Mouse (Mus musculus): Measurements from ENCODE around the gene Gbp5.

DNA sequence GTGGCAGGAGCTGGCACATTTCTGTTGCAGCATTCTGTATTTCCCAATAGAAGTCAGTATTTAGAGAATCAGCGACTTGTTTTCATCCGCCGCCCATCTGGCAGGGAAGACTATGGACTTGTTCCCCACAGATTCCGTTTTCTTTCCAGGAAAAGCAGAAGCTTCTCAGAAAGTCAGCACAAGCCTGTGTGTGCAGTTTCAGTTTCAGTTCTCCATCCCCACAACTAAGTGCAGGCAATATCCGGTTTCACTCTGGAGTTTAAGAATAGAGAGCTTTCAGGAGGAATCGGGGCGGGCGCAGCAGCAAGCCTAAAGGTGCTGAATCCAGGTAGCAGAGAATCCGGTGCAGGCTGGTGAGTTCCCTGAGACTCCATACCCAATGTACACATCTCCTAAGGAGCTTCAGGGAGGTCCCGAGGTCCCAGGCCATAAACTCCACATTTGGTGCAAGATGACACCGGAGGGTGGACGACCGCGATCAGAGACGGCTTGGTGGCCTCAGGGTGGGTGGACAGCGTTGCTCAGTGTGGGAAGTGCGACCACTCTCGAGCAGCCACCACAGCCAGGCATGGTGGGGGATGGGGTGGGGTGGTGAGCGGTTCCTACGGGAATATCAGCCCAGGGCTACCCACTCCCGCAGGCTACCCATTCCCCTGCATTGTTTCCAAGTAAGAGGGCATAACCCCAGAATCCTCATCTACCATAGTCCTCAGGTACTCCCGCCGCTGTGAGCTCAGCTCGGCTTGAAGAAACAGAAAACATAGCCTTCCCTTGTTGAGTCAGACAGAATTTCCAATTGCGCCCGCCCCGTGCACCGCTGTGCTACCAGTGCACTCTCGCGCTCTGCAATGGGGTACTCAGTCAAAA is 36.5 kb downstream of the Gbp5 start, which contains the start of gene Gbp7:
- TF ChIP-seq GATA1 (IDR thresholded peaks at IDR 0.05; ENCODE audit: low read length) (no peak), TAL1 (IDR thresholded peaks at IDR 0.05; ENCODE audit: low read length) (no peak)
